Mouse (Mus musculus): ENCODE results near the gene Nedd9.

DNA sequence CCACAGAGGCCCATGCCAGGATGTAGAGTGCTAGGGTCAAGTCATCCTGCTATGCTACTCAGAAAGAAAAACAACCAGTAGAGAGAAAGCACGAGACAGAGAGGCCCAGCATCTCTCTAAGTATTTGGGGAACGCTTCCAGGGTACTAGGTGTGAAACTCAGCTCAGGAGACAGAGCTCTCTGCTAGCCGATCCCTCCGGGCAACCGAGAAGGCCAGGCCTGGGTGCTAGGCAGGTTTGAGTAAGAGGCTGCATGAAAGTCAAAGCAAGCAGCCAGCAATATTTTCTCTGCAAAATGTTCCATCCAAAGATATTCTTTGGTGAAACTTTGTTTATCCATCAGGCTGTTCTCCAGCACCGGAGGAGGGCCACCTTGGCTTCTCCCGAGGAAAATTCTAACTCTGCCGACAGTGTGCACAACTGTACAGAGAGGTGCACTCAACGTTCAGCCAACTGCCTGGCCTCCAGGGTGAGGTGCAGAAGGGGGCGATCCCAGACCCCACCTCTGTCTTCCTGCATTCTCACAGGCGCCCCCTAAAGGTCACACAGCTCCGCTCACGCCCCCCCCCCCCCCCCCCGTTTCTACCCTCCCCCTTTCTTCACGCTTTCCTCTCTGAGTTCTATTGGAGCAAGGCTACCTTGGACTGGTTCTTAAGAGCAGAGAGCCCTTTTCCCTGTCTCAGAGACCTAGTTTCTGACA is 7.3 kb downstream of the Nedd9 start:
- TF ChIP-seq TAL1 (IDR thresholded peaks at IDR 0.05; ENCODE audit: low read length) = no peak
- no peak for TF ChIP-seq GATA1 (IDR thresholded peaks at IDR 0.05; ENCODE audit: low read length)
